Comparison of ENCODE assay signal across 21 mouse cellular contexts in the genomic region with DNA sequence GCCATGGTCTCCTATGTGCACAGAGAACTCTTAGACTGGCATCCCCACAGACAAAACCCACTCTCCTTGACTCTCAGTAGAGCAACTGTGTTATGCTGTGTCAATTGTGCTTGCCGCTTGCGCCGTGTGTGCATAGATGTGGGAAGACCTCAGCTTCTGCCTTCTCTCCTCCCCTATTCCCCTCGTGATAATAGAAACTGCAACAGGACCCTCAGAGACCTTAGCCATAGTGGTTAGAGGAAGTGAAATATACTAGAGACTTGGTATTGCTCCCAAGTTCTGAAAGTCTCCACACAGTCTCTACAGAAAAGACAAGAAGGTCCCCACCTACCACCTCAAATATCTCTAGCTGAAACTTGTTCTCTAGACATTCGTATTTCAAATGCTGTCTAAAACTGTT.
"Had no signal": no experiment of that assay in that cellular context is flagged by ENCODE, and none has a peak within 500 bp of the region (broad histone marks: within the 10 kb centered on the region; RNA-seq: fewer than 3 reads in every experiment).

No protein-coding gene starts in this region.

- H3K27me3 ChIP-seq: liver, embryonic 15.5 days; lung, embryonic 15.5 days; midbrain, embryonic 12.5 days; neural tube, embryonic 15.5 days had no signal

- H3K36me3 ChIP-seq: liver, embryonic 15.5 days; lung, embryonic 15.5 days; midbrain, embryonic 10.5 days; midbrain, embryonic 12.5 days; neural tube, embryonic 13.5 days; neural tube, embryonic 15.5 days had no signal

- DNase-seq: liver, postnatal 0 days; lung, adult 2 months; lung, postnatal 14 days; lung, postnatal 36 days; midbrain, embryonic 14.5 days; retina, postnatal 1 day; right cerebral cortex, adult 18-20 months; right cerebral cortex, postnatal 25 days; right cerebral cortex, postnatal 4 days; thymus, adult 18-20 months; thymus, postnatal 14 days; thymus, postnatal 36 days had no signal

- H3K9me3 ChIP-seq: liver, embryonic 15.5 days; lung, embryonic 15.5 days; midbrain, embryonic 10.5 days; midbrain, embryonic 12.5 days; neural tube, embryonic 13.5 days; neural tube, embryonic 15.5 days had no signal

- ATAC-seq: liver, postnatal 0 days; lung, postnatal 0 days; midbrain, embryonic 16.5 days had no signal

- H3K4me3 ChIP-seq: liver, embryonic 15.5 days; lung, embryonic 15.5 days; midbrain, embryonic 10.5 days; midbrain, embryonic 12.5 days; myocyte; neural tube, embryonic 13.5 days; neural tube, embryonic 15.5 days had no signal

- H3K4me1 ChIP-seq: liver, embryonic 15.5 days; neural tube, embryonic 15.5 days had no signal

- H3K27ac ChIP-seq: liver, embryonic 15.5 days; lung, embryonic 15.5 days; midbrain, embryonic 10.5 days; midbrain, embryonic 12.5 days; neural tube, embryonic 13.5 days; neural tube, embryonic 15.5 days had no signal
